Mouse (Mus musculus) megakaryocyte, embryonic 14.5 days (primary cell): ENCODE results near the gene Capn10. TPM values are rescaled to one million over a fixed set of nuclear protein-coding genes. Genes with fewer than 3 reads are reported as not detected.

ENCODE experiments used
- H3K27me3 ChIP-seq: replicated peaks from 2 replicates; pipeline ENCODE3; 2012; ENCODE audit warnings: inconsistent platforms
- H3K36me3 ChIP-seq: replicated peaks from 2 replicates; pipeline ENCODE3; 2012; ENCODE audit warnings: low read length, inconsistent platforms, mixed read lengths
- H3K4me1 ChIP-seq: 2 replicates; pipeline ENCODE4 v1.6.1; 2012; ENCODE audit warnings: inconsistent platforms
- H3K4me3 ChIP-seq: replicated peaks from 2 replicates; pipeline ENCODE3; 2012; ENCODE audit warnings: moderate library complexity, mild to moderate bottlenecking, inconsistent platforms
- H3K9me3 ChIP-seq: 2 replicates; pipeline ENCODE4 v1.6.1; 2012; ENCODE audit warnings: inconsistent platforms
- FLI1 ChIP-seq: IDR thresholded peaks from 2 replicates; pipeline ENCODE4 v1.6.1; 2012; ENCODE audit warnings: low read length, inconsistent platforms, mixed read lengths
- GATA1 ChIP-seq: IDR thresholded peaks from 3 replicates; pipeline ENCODE4 v1.6.1; 2012; ENCODE audit warnings: mixed read lengths, low read length, inconsistent platforms, borderline replicate concordance
- polyA plus RNA-seq: library from polyadenylated mRNA; stranded (reverse); fragments of >175 nt; gene quantifications from 2 replicates; pipeline ENCODE4 v1.2.3, GENCODE M21; 2012; ENCODE audit warnings: low replicate concordance; ENCODE audit not compliant: insufficient read depth

The Capn10 gene
- polyA plus RNA-seq, 1 experiment: 12.4 TPM

- H3K4me1 ChIP-seq: peaks cover 67% of the 10 kb centered on the region
- H3K36me3 ChIP-seq: peaks cover 7% of the 10 kb centered on the region
- H3K4me3 ChIP-seq: peak overlapping the region; percentile 97
- peaks cover 4% of the 10 kb centered on the region; the same call in 1 of the 2 replicates for H3K9me3 ChIP-seq
- peaks cover 15% of the 10 kb centered on the region for H3K27me3 ChIP-seq
- TF ChIP-seq FLI1: no peak
- TF ChIP-seq GATA1: no peak
Measured at GRCm38 (mm10) chr1:92907632-92908360, 26.4 kb upstream of the Capn10 start.

GRCm38 (mm10) chr1:92908664-92909063 is 25.5 kb upstream of the Capn10 start:
- Histone ChIP-seq H3K9me3 (peaks cover 4% of the 10 kb centered on the region; the same call in 1 of the 2 replicates), H3K36me3 (peaks cover 13% of the 10 kb centered on the region), H3K27me3 (peaks cover 6% of the 10 kb centered on the region), H3K4me1 (peaks cover 67% of the 10 kb centered on the region), H3K4me3 (peak overlapping the region; percentile 50)
- TF ChIP-seq FLI1: no peak
- TF ChIP-seq GATA1: no peak

- no peak for TF ChIP-seq FLI1
- TF ChIP-seq GATA1: no peak
- Histone ChIP-seq H3K4me1 (peaks cover 67% of the 10 kb centered on the region), H3K36me3 (peaks cover 17% of the 10 kb centered on the region), H3K4me3 (no peak overlapping the region), H3K27me3 (peaks cover 5% of the 10 kb centered on the region), H3K9me3 (peaks cover 4% of the 10 kb centered on the region; the same call in 1 of the 2 replicates)
Measured at GRCm38 (mm10) chr1:92909068-92909467, 25.1 kb upstream of the Capn10 start.

GRCm38 (mm10) chr1:92910239-92910885 is 23.8 kb upstream of the Capn10 start, which contains the start of gene Rnpepl1:
Gene Rnpepl1, plus strand, starts transcription at chr1:92910783.
- Histone ChIP-seq H3K4me3 (peak within 1 kb of the TSS; percentile 95), H3K36me3 (peaks cover 29% of the 10 kb centered on the region), H3K9me3 (peaks cover 3% of the 10 kb centered on the region; the same call in 1 of the 2 replicates), H3K4me1 (peaks cover 67% of the 10 kb centered on the region), H3K27me3 (peaks cover 3% of the 10 kb centered on the region)
- no peak for TF ChIP-seq GATA1
- no peak for TF ChIP-seq FLI1

GRCm38 (mm10) chr1:92910925-92911720 is 23.1 kb upstream of the Capn10 start:
- peaks cover 32% of the 10 kb centered on the region for H3K36me3 ChIP-seq
- H3K27me3 ChIP-seq: peaks cover 3% of the 10 kb centered on the region
- no peaks in the 10 kb centered on the region for H3K9me3 ChIP-seq
- peaks cover 62% of the 10 kb centered on the region for H3K4me1 ChIP-seq
- H3K4me3 ChIP-seq: peak overlapping the region; percentile 95
- no peak for TF ChIP-seq FLI1
- TF ChIP-seq GATA1: no peak

- H3K4me1 ChIP-seq: peaks cover 59% of the 10 kb centered on the region
- TF ChIP-seq FLI1 (no peak), GATA1 (no peak)
Measured at GRCm38 (mm10) chr1:92911721-92912138, 22.4 kb upstream of the Capn10 start.

GRCm38 (mm10) chr1:92912286-92912685 is 21.9 kb upstream of the Capn10 start:
- Histone ChIP-seq H3K36me3 (peaks cover 44% of the 10 kb centered on the region), H3K4me1 (peaks cover 53% of the 10 kb centered on the region)
- TF ChIP-seq FLI1 (no peak), GATA1 (no peak)

More at GRCm38 (mm10) chr1:92911721-92912138, 22.4 kb upstream of the Capn10 start:
- Histone ChIP-seq H3K36me3 (peaks cover 38% of the 10 kb centered on the region), H3K9me3 (no peaks in the 10 kb centered on the region), H3K4me3 (peak overlapping the region; percentile 95), H3K27me3 (peaks cover 3% of the 10 kb centered on the region)

GRCm38 (mm10) chr1:92914239-92914638 is 19.9 kb upstream of the Capn10 start:
- Histone ChIP-seq H3K36me3 (peaks cover 63% of the 10 kb centered on the region), H3K4me1 (peaks cover 36% of the 10 kb centered on the region), H3K9me3 (no peaks in the 10 kb centered on the region), H3K4me3 (no peak overlapping the region), H3K27me3 (peaks cover 3% of the 10 kb centered on the region)
- TF ChIP-seq FLI1: no peak
- no peak for TF ChIP-seq GATA1

More at GRCm38 (mm10) chr1:92912286-92912685, 21.9 kb upstream of the Capn10 start:
- peak overlapping the region; percentile 95 for H3K4me3 ChIP-seq
- H3K27me3 ChIP-seq: peaks cover 3% of the 10 kb centered on the region
- H3K9me3 ChIP-seq: no peaks in the 10 kb centered on the region

GRCm38 (mm10) chr1:92914993-92915392 is 19.2 kb upstream of the Capn10 start:
- no peaks in the 10 kb centered on the region for H3K9me3 ChIP-seq
- H3K27me3 ChIP-seq: peaks cover 3% of the 10 kb centered on the region
- H3K36me3 ChIP-seq: peaks cover 71% of the 10 kb centered on the region
- peaks cover 36% of the 10 kb centered on the region for H3K4me1 ChIP-seq
- no peak for TF ChIP-seq GATA1
- H3K4me3 ChIP-seq: no peak overlapping the region
